Mouse (Mus musculus) intestine, embryonic 16.5 days (tissue): ENCODE measurements around the gene Enpp7. TPM values are rescaled to one million over a fixed set of nuclear protein-coding genes. Genes with fewer than 3 reads are reported as not detected.

Experiments
- ATAC-seq: fragments of 200-750 bp; cut with Nextera tagmentation; 2 replicates; pipeline ENCODE4 v1.8.0; 2017; ENCODE audit warnings: moderate TSS enrichment, moderate library complexity
- H3K27ac ChIP-seq: fragments of 300-500 bp; sonication (generic); 2 replicates; pipeline ENCODE4 v1.5.1; 2014; ENCODE audit warnings: mild to moderate bottlenecking, low read length
- H3K27me3 ChIP-seq: fragments of 300-500 bp; sonication (generic); replicated peaks from 2 replicates; pipeline ENCODE4 v1.6.1; 2014; ENCODE audit warnings: low read length, control low read depth, mixed read lengths; ENCODE audit not compliant: control insufficient read depth, insufficient read depth
- H3K36me3 ChIP-seq: fragments of 300-500 bp; sonication (generic); 2 replicates; pipeline ENCODE4 v1.6.1; 2014; ENCODE audit warnings: low read length, control low read depth; ENCODE audit not compliant: control insufficient read depth, insufficient read depth
- H3K4me1 ChIP-seq: fragments of 300-500 bp; sonication (generic); 2 replicates; pipeline ENCODE4 v1.6.1; 2014; ENCODE audit warnings: low read length, control low read depth, mixed read lengths; ENCODE audit not compliant: control insufficient read depth, insufficient read depth
- H3K4me2 ChIP-seq: fragments of 300-500 bp; sonication (generic); 2 replicates; pipeline ENCODE4 v1.6.1; 2014; ENCODE audit warnings: low read depth, low read length, control low read depth
- H3K4me3 ChIP-seq: fragments of 300-500 bp; sonication (generic); 2 replicates; pipeline ENCODE4 v1.5.1; 2014; ENCODE audit warnings: mild to moderate bottlenecking, low read length
- H3K9ac ChIP-seq: fragments of 300-500 bp; sonication (generic); 2 replicates; pipeline ENCODE4 v1.6.1; 2014; ENCODE audit warnings: low read depth, low read length
- H3K9me3 ChIP-seq: fragments of 300-500 bp; sonication (generic); 2 replicates; pipeline ENCODE4 v1.6.1; 2016; ENCODE audit warnings: low read length, control low read depth; ENCODE audit not compliant: control insufficient read depth
- WGBS: fragments of 180-500 bp; shearing (Covaris S2); extraction: QIAGEN DNeasy Blood & Tissue Kit; methylation state at CpG from one replicate; pipeline ENCODE4 v1.1.7; 2014; 5-methylcytosine and 5-hydroxymethylcytosine counted together
- polyA plus RNA-seq: library from polyadenylated mRNA; unstranded; fragments of >200 nt; fragmentation: Nextera tagmentation; extraction: Ambion mirVana; gene quantifications from 2 replicates; pipeline ENCODE4 v1.2.1, GENCODE M21; 2015

Gene Enpp7
- polyA plus RNA-seq, 1 experiment from 2014 or later: 0.57 TPM

DNA sequence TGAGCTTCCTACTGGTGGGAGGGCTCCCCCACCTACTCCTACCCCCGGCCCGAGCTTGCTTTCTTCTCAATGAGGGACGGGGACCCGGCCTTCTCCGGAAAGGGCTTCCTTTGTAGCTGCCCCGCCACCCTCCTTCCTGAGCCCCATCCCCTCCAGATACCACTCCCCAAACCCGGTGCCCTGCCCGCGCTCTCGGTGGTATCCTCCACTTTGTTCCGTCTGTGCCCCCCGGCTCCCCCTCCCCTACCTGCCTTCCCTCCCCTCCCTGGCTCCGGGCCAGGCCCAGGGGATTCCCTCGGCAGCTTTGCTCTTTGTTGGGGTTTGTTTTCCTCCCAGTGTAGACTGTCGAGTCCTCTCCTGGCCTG, 35.6 kb downstream of the Enpp7 start:
- 0% methylated on average over 15 of the region's 15 CpGs for WGBS
- peak; percentile 4; the same call in 1 of the 2 replicates for ATAC-seq
- peak overlapping the region; percentile 88 for H3K4me2 ChIP-seq
- H3K9ac ChIP-seq: peak overlapping the region; percentile 88
- peak overlapping the region; percentile 93 for H3K4me3 ChIP-seq
- 0 out of 2 replicates have a peak, but pooled peaks cover 4% of the 10 kb centered on the region for H3K27me3 ChIP-seq
- H3K4me1 ChIP-seq: peaks cover 26% of the 10 kb centered on the region
- H3K9me3 ChIP-seq: no peaks in the 10 kb centered on the region
- H3K36me3 ChIP-seq: peaks cover 20% of the 10 kb centered on the region
- H3K27ac ChIP-seq: peak overlapping the region; percentile 85

DNA sequence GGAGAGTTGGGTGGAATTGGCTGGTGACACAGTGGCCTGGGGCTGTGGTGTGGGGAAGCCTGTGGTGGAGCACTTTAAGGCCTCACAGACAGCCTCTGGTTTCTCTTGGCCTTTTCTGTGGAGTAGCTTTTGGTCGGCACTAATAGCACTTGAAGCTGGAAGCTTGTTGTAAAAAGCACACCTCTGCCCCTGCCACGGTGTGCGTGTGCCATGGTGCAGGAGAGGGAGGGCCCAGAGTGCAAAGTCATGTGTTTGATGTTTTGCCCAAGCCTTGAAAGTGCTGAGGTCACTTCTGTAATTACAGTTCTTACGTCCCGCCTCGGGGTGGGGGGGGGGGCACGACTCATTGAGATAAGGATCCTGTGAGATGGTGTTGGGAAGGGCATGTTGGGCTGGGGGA, 36.3 kb downstream of the Enpp7 start:
- ATAC-seq: no peak
- Histone ChIP-seq H3K4me3 (peak overlapping the region; percentile 93), H3K4me1 (peaks cover 26% of the 10 kb centered on the region), H3K4me2 (peak overlapping the region; percentile 88), H3K9ac (peak overlapping the region; percentile 88), H3K36me3 (peaks cover 25% of the 10 kb centered on the region), H3K9me3 (no peaks in the 10 kb centered on the region), H3K27me3 (0 out of 2 replicates have a peak, but pooled peaks cover 4% of the 10 kb centered on the region), H3K27ac (0 out of 2 replicates have a peak overlapping the region, but pooled peaks have one; percentile 6)
- WGBS: 9% methylated on average over 7 of the region's 7 CpGs

DNA sequence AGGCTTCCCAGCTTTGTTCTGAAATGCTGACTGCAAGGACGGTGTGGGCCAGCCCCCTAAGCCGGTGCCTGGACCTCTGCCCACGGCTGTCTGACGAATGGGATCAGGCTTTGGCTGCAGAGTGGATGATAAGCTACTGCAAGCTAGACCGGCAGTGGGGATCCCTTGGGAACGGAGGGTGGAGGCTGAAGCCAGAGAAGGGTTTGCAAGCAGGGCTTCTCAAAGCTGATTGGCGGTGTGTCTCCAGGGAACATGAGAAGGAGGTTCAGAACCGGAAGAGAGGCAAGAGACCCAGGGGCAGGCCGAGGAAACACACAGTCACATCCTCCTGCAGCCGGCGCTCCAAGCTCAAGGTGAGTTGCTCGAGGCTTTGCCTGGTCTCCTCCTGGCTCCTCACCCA, 38.2 kb downstream of the Enpp7 start:
- no peak for ATAC-seq
- Histone ChIP-seq H3K9me3 (no peaks in the 10 kb centered on the region), H3K27me3 (0 out of 2 replicates have a peak, but pooled peaks cover under 1% of the 10 kb centered on the region), H3K27ac (no peak overlapping the region; the same call in 1 of the 2 replicates), H3K4me1 (peaks cover 26% of the 10 kb centered on the region), H3K36me3 (peaks cover 27% of the 10 kb centered on the region), H3K4me2 (no peak overlapping the region), H3K9ac (no peak overlapping the region), H3K4me3 (no peak overlapping the region)
- WGBS: 56% methylated on average over 12 of the region's 12 CpGs

DNA sequence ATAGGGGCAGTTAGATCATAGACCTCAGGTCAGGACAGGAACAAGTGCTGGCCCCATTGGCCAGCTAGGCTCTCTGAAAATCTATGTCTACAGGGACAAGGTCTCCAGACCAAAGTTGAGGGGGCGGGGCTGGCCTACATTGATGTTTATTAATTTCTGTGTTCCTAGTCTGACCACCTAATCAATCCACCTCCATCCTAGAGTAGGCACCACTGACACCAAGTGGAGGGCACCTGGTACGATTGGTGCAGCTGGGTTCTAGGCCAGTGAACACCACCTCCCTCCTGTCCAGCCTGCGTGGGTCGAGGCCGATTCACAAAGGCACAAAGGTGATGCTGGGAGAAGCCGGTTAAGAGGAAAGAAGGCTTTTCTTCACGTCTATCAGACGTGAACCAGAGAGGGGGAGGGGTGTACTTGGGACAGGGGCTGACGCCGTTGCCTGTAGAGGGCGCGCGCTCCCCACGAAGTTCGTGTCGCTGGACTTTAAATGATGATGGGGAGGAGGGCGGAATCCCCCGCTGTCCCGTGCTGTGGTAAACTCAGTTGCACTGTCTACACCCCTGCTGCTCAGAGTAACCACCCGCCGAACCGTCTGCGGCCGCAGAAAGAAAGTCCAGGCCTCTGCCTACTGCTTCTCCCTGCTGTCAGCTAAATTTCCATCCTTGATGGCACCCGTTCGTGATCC, 46.0 kb downstream of the Enpp7 start:
- H3K9ac ChIP-seq: no peak overlapping the region
- peaks cover 25% of the 10 kb centered on the region for H3K4me1 ChIP-seq
- 3% methylated on average over 26 of the region's 26 CpGs for WGBS
- H3K4me3 ChIP-seq: peak overlapping the region; percentile 21
- peak overlapping the region; percentile 48 for H3K4me2 ChIP-seq
- H3K27ac ChIP-seq: no peak overlapping the region
- peak; percentile 61 for ATAC-seq
- H3K27me3 ChIP-seq: peaks cover 29% of the 10 kb centered on the region
- peaks cover 9% of the 10 kb centered on the region for H3K36me3 ChIP-seq
- no peaks in the 10 kb centered on the region for H3K9me3 ChIP-seq

DNA sequence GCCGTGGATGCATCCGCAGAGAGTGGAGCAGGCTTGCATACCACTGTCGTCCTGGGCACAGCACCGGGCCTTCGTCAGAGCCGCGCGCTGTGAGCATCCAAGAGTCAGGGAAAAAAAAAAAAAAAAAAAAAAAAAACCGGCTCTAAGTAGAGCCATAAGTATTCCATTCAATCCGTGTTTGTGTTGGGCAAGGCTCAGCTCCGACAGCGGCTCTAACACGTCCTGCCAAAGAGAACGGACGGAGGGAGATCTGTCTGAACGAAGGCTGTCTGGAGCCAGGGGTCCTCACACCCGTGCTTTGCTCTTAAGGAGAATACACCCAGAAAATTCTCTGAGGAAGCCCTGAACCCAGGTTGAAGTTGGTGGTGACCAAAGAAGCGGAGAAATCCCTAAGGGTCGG, 46.6 kb downstream of the Enpp7 start:
- H3K36me3 ChIP-seq: peaks cover 6% of the 10 kb centered on the region
- peaks cover 31% of the 10 kb centered on the region for H3K4me1 ChIP-seq
- H3K4me3 ChIP-seq: peak overlapping the region; percentile 21
- H3K4me2 ChIP-seq: peak overlapping the region; percentile 48
- no peaks in the 10 kb centered on the region for H3K9me3 ChIP-seq
- no peak overlapping the region for H3K27ac ChIP-seq
- H3K27me3 ChIP-seq: peaks cover 29% of the 10 kb centered on the region
- no peak overlapping the region for H3K9ac ChIP-seq
- WGBS: 10% methylated on average over 19 of the region's 19 CpGs
- ATAC-seq: peak; percentile 16; the same call in 1 of the 2 replicates

DNA sequence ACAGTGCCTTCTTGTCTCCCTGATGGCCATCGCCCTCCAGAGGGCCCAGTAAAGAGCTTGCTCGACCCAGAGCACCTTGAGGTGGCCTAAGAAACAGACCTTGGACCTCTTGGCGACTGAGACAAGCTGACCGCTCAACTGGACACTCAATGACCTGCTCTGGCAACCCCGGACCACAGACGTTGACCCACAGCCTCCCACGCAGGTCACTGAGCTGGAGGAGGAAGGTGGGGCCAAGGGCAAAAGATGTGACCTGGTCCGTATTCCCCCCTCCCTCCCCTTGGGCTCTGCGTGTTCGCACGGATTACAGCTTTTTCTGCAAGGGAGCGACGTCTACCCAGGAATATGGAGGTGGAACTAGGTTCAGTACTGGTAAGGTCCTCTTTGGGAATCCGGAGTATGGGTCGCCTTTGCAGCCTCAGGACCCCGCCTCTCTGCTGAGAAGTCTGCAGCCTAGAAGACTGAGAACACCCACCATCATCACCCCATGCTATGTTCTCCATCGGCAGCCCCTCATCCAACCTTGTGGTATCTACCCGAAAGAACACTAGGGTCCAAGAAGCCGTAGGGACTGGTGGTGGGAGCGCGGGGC, 47.2 kb downstream of the Enpp7 start:
- Histone ChIP-seq H3K4me3 (no peak overlapping the region), H3K9me3 (no peaks in the 10 kb centered on the region), H3K4me1 (peaks cover 36% of the 10 kb centered on the region), H3K9ac (no peak overlapping the region), H3K27me3 (peaks cover 29% of the 10 kb centered on the region), H3K36me3 (peaks cover 6% of the 10 kb centered on the region), H3K27ac (no peak overlapping the region), H3K4me2 (no peak overlapping the region)
- ATAC-seq: no peak
- whole genome bisulfite sequencing: 5% methylated on average over 21 of the region's 21 CpGs

DNA sequence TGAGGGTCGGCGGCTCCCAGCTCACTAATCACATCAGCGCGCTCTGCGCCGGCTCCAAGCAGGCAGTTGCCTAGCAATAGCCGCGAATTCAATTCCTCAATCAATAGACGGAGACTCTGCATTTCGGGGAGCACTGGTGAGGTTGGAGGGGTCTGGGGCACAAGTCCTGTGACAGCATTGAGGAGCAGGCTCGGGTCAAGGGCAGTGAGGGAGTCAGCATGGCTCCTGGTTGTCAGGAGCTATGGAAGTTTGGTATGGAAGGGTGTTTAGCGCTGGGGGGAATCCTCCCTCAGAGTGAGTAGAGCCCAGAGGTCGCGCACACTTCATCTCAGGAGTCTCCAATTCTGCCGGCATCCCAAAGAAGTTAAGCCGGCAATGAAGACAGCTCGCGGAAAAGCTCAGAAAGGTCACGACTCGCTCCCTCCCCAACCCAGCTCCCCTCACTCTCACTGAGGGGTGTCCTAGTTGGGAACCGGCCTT, 47.7 kb downstream of the Enpp7 start:
- Histone ChIP-seq H3K27me3 (peaks cover 29% of the 10 kb centered on the region), H3K4me1 (peaks cover 36% of the 10 kb centered on the region), H3K4me3 (no peak overlapping the region), H3K4me2 (no peak overlapping the region), H3K9me3 (no peaks in the 10 kb centered on the region), H3K36me3 (peaks cover 6% of the 10 kb centered on the region), H3K9ac (no peak overlapping the region), H3K27ac (no peak overlapping the region)
- WGBS: 8% methylated on average over 21 of the region's 21 CpGs
- ATAC-seq: no peak

DNA sequence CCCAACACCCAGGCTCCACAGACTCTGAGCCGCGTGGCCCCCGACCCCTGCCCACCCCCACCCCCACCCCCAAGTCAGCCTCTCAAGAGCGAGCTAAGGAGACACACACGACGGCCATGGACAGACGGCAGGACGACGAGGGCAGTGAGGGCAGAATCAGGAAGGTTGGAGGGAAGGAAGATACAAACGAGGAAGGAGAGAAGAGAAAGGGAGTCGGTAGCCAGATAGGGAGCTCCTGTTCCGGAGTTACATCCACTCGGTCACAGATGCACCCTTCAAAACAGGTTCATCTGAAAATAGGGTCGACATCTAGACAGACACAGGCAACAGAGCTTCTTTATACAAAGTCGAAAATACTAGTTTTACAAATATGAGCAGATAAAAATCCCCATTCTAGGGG, 48.5 kb downstream of the Enpp7 start:
- Histone ChIP-seq H3K4me1 (peaks cover 38% of the 10 kb centered on the region), H3K9me3 (no peaks in the 10 kb centered on the region), H3K4me3 (no peak overlapping the region), H3K9ac (no peak overlapping the region), H3K36me3 (peaks cover 6% of the 10 kb centered on the region), H3K27ac (no peak overlapping the region), H3K27me3 (peaks cover 29% of the 10 kb centered on the region), H3K4me2 (no peak overlapping the region)
- ATAC-seq: no peak
- WGBS: 17% methylated on average over 15 of the region's 15 CpGs

DNA sequence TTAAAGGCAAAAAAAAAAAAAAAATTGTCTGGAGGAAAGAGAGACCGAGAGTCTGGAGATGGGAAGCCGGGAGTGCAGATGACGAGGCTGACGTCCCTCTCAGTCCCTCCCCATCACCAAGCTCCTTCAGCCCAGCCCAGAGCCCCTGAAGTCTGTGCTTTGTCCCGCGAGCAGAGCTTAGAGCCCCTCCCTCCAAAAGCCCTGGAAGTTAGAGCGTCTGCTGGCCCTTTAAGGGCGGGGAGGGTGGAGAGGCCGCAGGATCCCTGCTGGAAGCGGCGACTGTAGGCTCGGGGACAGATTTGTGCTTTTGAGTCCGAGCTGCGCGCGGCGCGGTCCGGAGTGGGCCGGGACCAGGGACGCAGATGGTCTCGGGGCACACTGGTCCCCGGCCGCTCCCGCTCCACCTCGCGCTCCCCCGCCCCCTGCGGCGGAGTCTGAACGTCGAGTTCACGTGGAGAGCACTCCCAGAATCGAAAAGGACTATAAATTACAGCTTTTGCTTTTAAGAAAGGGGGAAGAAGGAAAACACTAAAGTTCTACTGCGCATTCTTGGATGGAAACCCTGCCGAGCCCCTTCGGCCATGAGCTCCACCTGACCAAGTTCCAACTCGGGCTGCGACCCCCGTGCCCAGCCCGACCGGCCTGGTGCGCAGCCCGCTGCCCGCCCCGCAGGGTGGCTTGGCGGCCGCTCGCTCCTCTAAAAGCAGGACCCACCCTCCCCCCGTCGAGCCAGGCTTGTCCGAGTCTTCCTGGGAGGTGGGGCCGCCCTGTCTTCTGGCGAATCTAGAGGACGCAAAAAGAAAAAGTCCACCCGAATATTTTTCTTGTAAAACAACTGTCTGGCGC, 49.2 kb downstream of the Enpp7 start:
- peaks cover 36% of the 10 kb centered on the region for H3K27me3 ChIP-seq
- peak overlapping the region; percentile 57 for H3K4me3 ChIP-seq
- peaks cover 45% of the 10 kb centered on the region for H3K4me1 ChIP-seq
- H3K27ac ChIP-seq: no peak overlapping the region
- H3K9ac ChIP-seq: peak overlapping the region; percentile 67
- H3K4me2 ChIP-seq: peak overlapping the region; percentile 97
- peaks cover 6% of the 10 kb centered on the region for H3K36me3 ChIP-seq
- WGBS: 6% methylated on average over 57 of the region's 57 CpGs
- ATAC-seq: no peak
- no peaks in the 10 kb centered on the region for H3K9me3 ChIP-seq
